ENCODE assay signal across 8 mouse cellular contexts in the genomic region with DNA sequence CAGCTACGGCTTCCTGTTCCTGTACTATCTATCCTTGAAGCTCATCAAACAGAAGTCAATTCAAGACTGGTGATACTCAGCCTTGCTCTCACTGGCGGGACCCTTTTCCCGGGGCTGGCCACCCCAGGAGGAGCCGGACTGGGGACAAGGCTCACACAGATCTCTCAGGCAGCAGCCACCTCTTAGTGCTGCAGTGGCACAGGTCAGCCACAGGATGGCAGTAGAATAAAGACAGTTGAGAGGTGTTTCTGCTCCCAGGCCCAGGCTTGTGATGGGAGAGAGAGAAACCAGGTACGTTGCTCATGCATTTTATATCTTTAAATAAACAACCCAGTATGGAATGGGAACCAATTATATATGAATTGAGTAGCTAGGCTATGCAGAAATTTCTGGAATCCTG. TPM values are rescaled to one million over a fixed set of nuclear protein-coding genes. Genes with fewer than 3 reads are reported as not detected.
A peak's percentile ranks its signal among the peaks of the same experiment; 100 is the strongest.
DNase-seq lines count a peak whose midpoint lies in the region; ATAC-seq and TF ChIP-seq lines count a peak whose summit lies in the region.

No protein-coding gene starts in this region.

- H3K36me3 ChIP-seq in testis, adult 2 months (ENCODE audit: control insufficient read depth, insufficient read depth, low read length), result no peaks in the 10 kb centered on the region
- no peaks in the 10 kb centered on the region for H3K36me3 ChIP-seq in forebrain, embryonic 14.5 days (ENCODE audit: control insufficient read depth, insufficient read depth, low read length)
- no peaks in the 10 kb centered on the region for H3K36me3 ChIP-seq in kidney, adult 2 months (ENCODE audit: control insufficient read depth, insufficient read depth, low read length)
- no peaks in the 10 kb centered on the region for H3K36me3 ChIP-seq in limb, embryonic 11.5 days (ENCODE audit: control insufficient read depth, insufficient read depth, low read length)
- H3K36me3 ChIP-seq in neural tube, embryonic 14.5 days (ENCODE audit: control insufficient read depth, insufficient read depth, low read length), result no peaks in the 10 kb centered on the region

- no peaks in the 10 kb centered on the region for H3K27me3 ChIP-seq in testis, adult 2 months (ENCODE audit: control insufficient read depth, insufficient read depth, low read length)
- H3K27me3 ChIP-seq in forebrain, embryonic 14.5 days (replicated peaks; ENCODE audit: control insufficient read depth, insufficient read depth, low read length), result 0 out of 2 replicates have a peak, but pooled peaks cover 3% of the 10 kb centered on the region
- no peaks in the 10 kb centered on the region for H3K27me3 ChIP-seq in kidney, adult 2 months (replicated peaks; ENCODE audit: control insufficient read depth, insufficient read depth, low read length)
- no peaks in the 10 kb centered on the region for H3K27me3 ChIP-seq in limb, embryonic 11.5 days (ENCODE audit: control insufficient read depth, insufficient read depth, low read length)
- H3K27me3 ChIP-seq in neural tube, embryonic 14.5 days (ENCODE audit: control insufficient read depth, insufficient read depth, low read length), result no peaks in the 10 kb centered on the region

- WGBS in forebrain, embryonic 14.5 days, result 23% methylated on average over 5 of the region's 5 CpGs
- WGBS in kidney, adult 2 months, result 27% methylated on average over 5 of the region's 5 CpGs
- WGBS in limb, embryonic 11.5 days, result 26% methylated on average over 5 of the region's 5 CpGs
- WGBS in neural tube, embryonic 14.5 days, result 33% methylated on average over 5 of the region's 5 CpGs

- no peak overlapping the region for H3K4me2 ChIP-seq in forebrain, embryonic 14.5 days (ENCODE audit: low read length)
- H3K4me2 ChIP-seq in limb, embryonic 11.5 days (ENCODE audit: low read depth, severe bottlenecking), result no peak overlapping the region
- no peak overlapping the region for H3K4me2 ChIP-seq in neural tube, embryonic 14.5 days (ENCODE audit: low read depth, low read length)

- no peaks in the 10 kb centered on the region for H3K9me3 ChIP-seq in forebrain, embryonic 14.5 days (replicated peaks; ENCODE audit: control insufficient read depth, low read length)
- H3K9me3 ChIP-seq in limb, embryonic 11.5 days (ENCODE audit: control insufficient read depth, low read length), result no peaks in the 10 kb centered on the region
- no peaks in the 10 kb centered on the region for H3K9me3 ChIP-seq in neural tube, embryonic 14.5 days (ENCODE audit: control insufficient read depth, low read length)

- H3K9ac ChIP-seq in forebrain, embryonic 14.5 days (ENCODE audit: low read length), result no peak overlapping the region
- H3K9ac ChIP-seq in limb, embryonic 11.5 days (ENCODE audit: low read length), result no peak overlapping the region
- H3K9ac ChIP-seq in neural tube, embryonic 14.5 days (replicated peaks; ENCODE audit: low read depth, low read length), result no peak overlapping the region

- no peak overlapping the region for H3K27ac ChIP-seq in testis, adult 2 months (ENCODE audit: control insufficient read depth, insufficient read depth, low read depth, low read length)
- no peak overlapping the region for H3K27ac ChIP-seq in forebrain, embryonic 14.5 days (ENCODE audit: low read depth, low read length)
- H3K27ac ChIP-seq in kidney, adult 2 months (ENCODE audit: insufficient read depth, low read depth, low read length), result no peak overlapping the region
- H3K27ac ChIP-seq in limb, embryonic 11.5 days (replicated peaks; ENCODE audit: low read depth, low read length), result no peak overlapping the region
- H3K27ac ChIP-seq in neural tube, embryonic 14.5 days (ENCODE audit: low read depth, low read length), result no peak overlapping the region

- ATAC-seq in cerebellum, adult (ENCODE audit: insufficient number of reproducible peaks, low FRiP score, low TSS enrichment), result peak; percentile 47; the same call in 1 of the 2 replicates
- peak; percentile 81 for ATAC-seq in forebrain, embryonic 14.5 days
- ATAC-seq in limb, embryonic 11.5 days (ENCODE audit: insufficient number of reproducible peaks, low FRiP score, low TSS enrichment, low read depth), result no peak
- peak; percentile 39; the same call in 1 of the 2 replicates for ATAC-seq in neural tube, embryonic 14.5 days (ENCODE audit: low read depth)

- DNase-seq in testis, postnatal 14 days (ENCODE audit: low spot score), result no peak
- peak; percentile 81 for DNase-seq in forebrain, embryonic 14.5 days (ENCODE audit: low spot score)
- peak; percentile 64 for DNase-seq in kidney, adult 2 months
- DNase-seq in limb, embryonic 11.5 days (ENCODE audit: low spot score), result peak; percentile 73
- DNase-seq in thymus, postnatal 14 days, result peak; percentile 48

- H3K4me1 ChIP-seq in testis, adult 2 months (ENCODE audit: control insufficient read depth, insufficient read depth, low read length), result peaks cover 4% of the 10 kb centered on the region; the same call in 1 of the 2 replicates
- H3K4me1 ChIP-seq in forebrain, embryonic 14.5 days (ENCODE audit: control insufficient read depth, insufficient read depth, low read length), result no peaks in the 10 kb centered on the region
- no peaks in the 10 kb centered on the region; the same call in 1 of the 2 replicates for H3K4me1 ChIP-seq in kidney, adult 2 months (ENCODE audit: control insufficient read depth, insufficient read depth, low read length)
- H3K4me1 ChIP-seq in limb, embryonic 11.5 days (ENCODE audit: control insufficient read depth, insufficient read depth, low read length), result no peaks in the 10 kb centered on the region
- peaks cover 6% of the 10 kb centered on the region; the same call in 1 of the 2 replicates for H3K4me1 ChIP-seq in neural tube, embryonic 14.5 days (ENCODE audit: control insufficient read depth, insufficient read depth, low read length)

- H3K4me3 ChIP-seq in testis, adult 2 months (ENCODE audit: control insufficient read depth, low read depth, low read length), result no peak overlapping the region
- no peak overlapping the region for H3K4me3 ChIP-seq in forebrain, embryonic 14.5 days (ENCODE audit: low read depth, low read length)
- no peak overlapping the region for H3K4me3 ChIP-seq in kidney, adult 2 months (ENCODE audit: insufficient read depth, low read depth, low read length)
- H3K4me3 ChIP-seq in limb, embryonic 11.5 days (ENCODE audit: low read depth, low read length), result no peak overlapping the region
- H3K4me3 ChIP-seq in neural tube, embryonic 14.5 days (ENCODE audit: low read depth, low read length), result no peak overlapping the region

- no peak for TF ChIP-seq POLR2A in testis, adult 2 months (IDR thresholded peaks at IDR 0.05; ENCODE audit: control insufficient read depth, low read depth, low read length)
- no peak for TF ChIP-seq POLR2A in kidney, adult 2 months (IDR thresholded peaks at IDR 0.05; ENCODE audit: low read depth, low read length)

- TF ChIP-seq CTCF in testis, adult 2 months (IDR thresholded peaks at IDR 0.05; ENCODE audit: control insufficient read depth, insufficient read depth, insufficient replicate concordance, low read depth, low read length), result peak; percentile 79; the same call in 1 of the 2 replicates
- TF ChIP-seq CTCF in kidney, adult 2 months (conservative IDR thresholded peaks at IDR 0.05; ENCODE audit: insufficient read depth, insufficient read length, low read depth, low read length), result peak; percentile 87

RNA-seq across cellular contexts. Expression of gene Abcg5, which starts 15.9 kb away (rescaled TPM):
- polyA plus RNA-seq in testis, adult 2 months (2012; rRNA removed), result 0.40 and 0.51 TPM in 2 replicates
- 3.6 and 4.1 TPM in 2 replicates for polyA plus RNA-seq in forebrain, embryonic 14.5 days (2014; fragmentation: Nextera tagmentation; extraction: Ambion mirVana)
- polyA plus RNA-seq in kidney, adult 2 months (2012; rRNA removed), result 0.45 and 0.47 TPM in 2 replicates
- polyA plus RNA-seq in limb, embryonic 11.5 days (2014; fragmentation: Nextera tagmentation; extraction: Ambion mirVana), result 0.96 and 1.1 TPM in 2 replicates
- 0.50 and 0.66 TPM in 2 replicates for polyA plus RNA-seq in neural tube, embryonic 14.5 days (2014; fragmentation: Nextera tagmentation; extraction: Ambion mirVana)

RNA-seq across cellular contexts. Expression of gene Abcg8, which starts 22.6 kb away (rescaled TPM):
- 4.3 and 4.6 TPM in 2 replicates for polyA plus RNA-seq in testis, adult 2 months (2012; rRNA removed)
- polyA plus RNA-seq in forebrain, embryonic 14.5 days (2014; fragmentation: Nextera tagmentation; extraction: Ambion mirVana), result 0.05 TPM in 1 of 2 replicates, not detected in the other
- polyA plus RNA-seq in kidney, adult 2 months (2012; rRNA removed), result 0.33 and 0.45 TPM in 2 replicates
- polyA plus RNA-seq in limb, embryonic 11.5 days (2014; fragmentation: Nextera tagmentation; extraction: Ambion mirVana), result 0.07 and 0.09 TPM in 2 replicates
- polyA plus RNA-seq in neural tube, embryonic 14.5 days (2014; fragmentation: Nextera tagmentation; extraction: Ambion mirVana), result not detected in 2 replicates
